Mouse (Mus musculus) testis, adult 2 months (tissue): ENCODE results near the gene Cxcl3. TPM values are rescaled to one million over a fixed set of nuclear protein-coding genes. Genes with fewer than 3 reads are reported as not detected.

Experiments
- H3K27ac ChIP-seq: fragments of 200-500 bp; 2 replicates; pipeline ENCODE4 v1.5.1; 2012; ENCODE audit warnings: low read depth, low read length; ENCODE audit not compliant: control insufficient read depth, insufficient read depth
- H3K27me3 ChIP-seq: fragments of 200-500 bp; 2 replicates; pipeline ENCODE4 v1.6.1; 2012; ENCODE audit warnings: mild to moderate bottlenecking, low read length, moderate library complexity; ENCODE audit not compliant: control insufficient read depth, insufficient read depth
- H3K36me3 ChIP-seq: fragments of 200-500 bp; 2 replicates; pipeline ENCODE4 v1.6.1; 2012; ENCODE audit warnings: mild to moderate bottlenecking, low read length; ENCODE audit not compliant: control insufficient read depth, insufficient read depth
- H3K4me1 ChIP-seq: fragments of 200-500 bp; 2 replicates; pipeline ENCODE4 v1.6.1; 2012; ENCODE audit warnings: low read length; ENCODE audit not compliant: control insufficient read depth, insufficient read depth
- H3K4me3 ChIP-seq: fragments of 200-500 bp; 2 replicates; pipeline ENCODE4 v1.5.1; 2012; ENCODE audit warnings: low read depth, mild to moderate bottlenecking, low read length, moderate library complexity, mixed read lengths; ENCODE audit not compliant: control insufficient read depth
- CTCF ChIP-seq: fragments of 200-500 bp; IDR thresholded peaks from 2 replicates; pipeline ENCODE4 v1.5.1; 2012; ENCODE audit warnings: low read depth, mild to moderate bottlenecking, inconsistent platforms, low read length, moderate library complexity; ENCODE audit not compliant: control insufficient read depth, insufficient read depth, insufficient replicate concordance
- POLR2A ChIP-seq: fragments of 200-500 bp; IDR thresholded peaks from 2 replicates; pipeline ENCODE4 v1.6.1; 2012; ENCODE audit warnings: low read depth, mild to moderate bottlenecking, inconsistent platforms, low read length, moderate library complexity; ENCODE audit not compliant: control insufficient read depth
- polyA plus RNA-seq: library from polyadenylated mRNA; depleted of rRNA; stranded (reverse); fragments of >200 nt; gene quantifications from 2 replicates; pipeline ENCODE4 v1.2.3, GENCODE M21; 2012; rRNA removed

Cxcl3 gene
- polyA plus RNA-seq, 1 experiment: not detected

DNA sequence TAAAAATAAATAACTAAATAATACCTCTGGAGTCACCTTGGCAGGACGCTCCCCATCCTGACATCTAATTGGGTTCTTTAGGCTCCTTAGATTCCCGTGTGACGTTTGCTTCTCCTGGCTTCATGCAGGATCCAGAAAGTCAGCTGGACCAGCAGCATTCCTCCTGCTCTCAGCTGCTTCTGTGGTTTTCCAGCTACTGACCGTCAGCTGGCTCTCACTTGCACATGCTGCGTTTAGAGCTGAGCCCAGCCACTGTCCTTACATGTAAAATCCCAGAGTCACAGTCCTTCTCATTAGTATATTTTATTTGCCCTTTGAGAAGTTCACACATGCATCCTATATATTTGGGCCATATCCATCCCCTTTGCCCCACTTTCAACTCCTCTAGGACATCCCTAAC is 52.7 kb downstream of the Cxcl3 start:
- Histone ChIP-seq H3K4me3 (no peak overlapping the region), H3K27me3 (no peaks in the 10 kb centered on the region), H3K36me3 (no peaks in the 10 kb centered on the region), H3K27ac (no peak overlapping the region), H3K4me1 (no peaks in the 10 kb centered on the region)
- TF ChIP-seq POLR2A (no peak), CTCF (no peak)

Other genes starting within 250 kb of the Cxcl3 start
- 0.12 TPM in 1 of 2 replicates, not detected in the other for gene 5830473C10Rik, start 225.0 kb upstream of the Cxcl3 start, polyA plus RNA-seq
- gene Rassf6, start 145.4 kb upstream of the Cxcl3 start, polyA plus RNA-seq: 0.24 and 0.42 TPM in 2 replicates
- not detected in 2 replicates for gene Cxcl5, start 26.7 kb upstream of the Cxcl3 start, polyA plus RNA-seq
- 0.10 TPM in 1 of 2 replicates, not detected in the other for gene Ppbp, start 17.6 kb upstream of the Cxcl3 start, polyA plus RNA-seq
- gene Pf4, start 13.7 kb upstream of the Cxcl3 start, polyA plus RNA-seq: 4.8 and 6.2 TPM in 2 replicates
- gene Cxcl15, start 8.4 kb downstream of the Cxcl3 start, polyA plus RNA-seq: not detected in 2 replicates
- gene Cxcl1, start 105.1 kb downstream of the Cxcl3 start, polyA plus RNA-seq: 0.24 and 0.36 TPM in 2 replicates
- gene Cxcl2, start 117.8 kb downstream of the Cxcl3 start, polyA plus RNA-seq: not detected in 2 replicates
- 4.7 and 5.6 TPM in 2 replicates for gene Mthfd2l, start 145.0 kb downstream of the Cxcl3 start, polyA plus RNA-seq
- 0.23 and 0.40 TPM in 2 replicates for gene Epgn, start 241.4 kb downstream of the Cxcl3 start, polyA plus RNA-seq